Mouse (Mus musculus) thymus, adult 2 months (tissue): Measurements from ENCODE around the gene Anapc2.

Source experiments
- CTCF ChIP-seq: fragments of 200-500 bp; IDR thresholded peaks from 2 replicates; pipeline ENCODE4 v1.5.1; 2012; ENCODE audit warnings: mild to moderate bottlenecking, control low read depth, low read length, moderate library complexity, borderline replicate concordance; ENCODE audit not compliant: control insufficient read depth, poor library complexity, insufficient read depth; ENCODE audit errors: extremely low read depth
- POLR2A ChIP-seq: fragments of 200-500 bp; IDR thresholded peaks from 2 replicates; pipeline ENCODE4 v1.6.1; 2012; ENCODE audit warnings: mild to moderate bottlenecking, low read length, control low read depth, moderate library complexity; ENCODE audit not compliant: control insufficient read depth, poor library complexity, insufficient read depth; ENCODE audit errors: extremely low read depth

GRCm38 (mm10) chr2:25311491-25311891 lies 39.2 kb downstream of the Anapc2 start:
- no peak for TF ChIP-seq CTCF
- TF ChIP-seq POLR2A, result no peak
